Mouse (Mus musculus): ENCODE measurements at regions not wholly inside any gene's neighbourhood (a gene's known extent, or its start where the extent isn't known, plus 50 kb on each side); places are given as distances from the start of the nearest gene placed in this dataset.

DNA sequence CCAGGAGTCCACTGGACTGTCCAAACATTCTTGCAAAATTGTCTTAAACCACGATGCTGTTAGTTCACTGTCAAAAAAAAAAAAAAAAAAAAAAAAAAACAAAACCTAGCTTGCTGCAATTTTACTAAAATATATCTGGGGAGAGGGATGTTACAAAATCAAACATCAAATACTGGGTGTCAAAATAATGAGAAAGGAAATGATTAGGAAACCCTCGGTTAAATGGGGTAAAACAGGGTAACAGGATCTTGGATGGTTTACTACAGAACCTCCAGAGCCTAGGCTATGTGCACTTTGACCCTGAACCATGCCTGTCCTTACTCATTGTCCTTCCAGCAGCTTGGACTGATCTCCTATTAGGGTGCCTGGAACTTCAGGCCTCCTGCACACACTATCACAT, 52.8 kb upstream of the Gm11084 start:
- TF ChIP-seq GATA1 (IDR thresholded peaks at IDR 0.05; ENCODE audit: low read length) (no peak), TAL1 (IDR thresholded peaks at IDR 0.05; ENCODE audit: low read length) (no peak)
